Mouse (Mus musculus) ovary, postnatal 36 days (tissue): ENCODE results near the gene Arid3a.

Experiments used
- DNase-seq: peaks from one replicate; pipeline ENCODE4 v3.0.0; 2022; ENCODE audit warnings: low spot score, mixed read lengths

Arid3a gene

DNA sequence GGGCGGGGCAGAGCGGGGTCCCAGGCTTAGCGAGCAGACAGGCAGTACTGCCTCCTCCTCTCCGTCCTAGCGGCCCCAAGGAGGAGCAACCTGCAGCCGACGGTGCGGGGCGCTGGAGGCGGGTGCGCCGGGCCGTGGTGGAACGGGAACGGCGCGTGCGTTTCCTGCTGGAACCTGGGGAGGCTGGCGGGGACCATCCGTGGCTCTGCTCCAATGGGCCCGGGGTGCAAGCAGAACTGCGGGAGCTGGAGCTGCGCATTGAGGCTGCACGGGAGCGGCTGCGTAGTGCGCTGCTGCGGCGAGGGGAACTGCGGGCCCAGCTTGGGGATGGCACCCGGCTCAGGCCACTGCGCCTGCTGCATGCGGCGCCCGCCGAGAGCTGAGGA, 49.9 kb downstream of the Arid3a start:
- no peak for DNase-seq

DNA sequence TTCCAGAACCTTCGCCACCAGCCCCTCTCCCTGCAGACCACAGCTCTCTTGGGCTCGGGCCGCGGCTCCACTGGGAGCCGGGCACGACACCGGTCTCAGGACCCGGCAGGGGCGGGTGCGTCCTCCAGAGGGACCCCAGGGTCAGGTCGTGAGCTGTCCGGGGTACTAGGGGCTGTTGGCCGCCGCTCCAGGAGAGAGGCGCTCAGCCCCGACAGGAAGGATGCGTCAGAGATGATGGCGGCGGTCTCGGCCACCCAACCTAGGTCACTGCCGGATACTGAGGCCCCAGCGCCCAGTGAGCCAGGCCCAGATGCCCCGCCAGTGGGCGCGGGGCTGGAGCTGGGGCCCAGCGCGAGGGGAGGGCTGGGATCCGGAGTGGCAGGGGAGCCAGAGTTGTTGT, 50.5 kb downstream of the Arid3a start:
- DNase-seq, result no peak

DNA sequence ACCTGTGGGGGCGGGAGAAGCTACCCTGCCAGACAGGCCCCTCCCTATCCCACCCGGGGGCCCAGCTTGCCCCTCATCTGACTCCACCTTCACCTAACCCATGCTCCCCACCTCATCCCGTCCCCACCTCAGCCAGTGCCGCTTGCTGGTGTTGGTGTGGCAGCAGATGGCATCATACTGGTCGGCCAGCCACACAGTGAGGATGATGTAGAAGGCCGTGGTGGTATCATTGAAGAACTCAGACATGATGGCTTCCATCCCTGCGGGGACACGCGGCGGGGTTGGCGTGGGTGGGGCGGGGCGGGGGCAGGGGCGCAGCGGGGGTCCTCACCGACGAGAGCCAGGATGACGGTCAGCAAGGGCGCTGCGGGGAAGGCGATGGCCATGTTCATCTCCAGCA, 51.2 kb downstream of the Arid3a start:
- DNase-seq, result no peak

DNA sequence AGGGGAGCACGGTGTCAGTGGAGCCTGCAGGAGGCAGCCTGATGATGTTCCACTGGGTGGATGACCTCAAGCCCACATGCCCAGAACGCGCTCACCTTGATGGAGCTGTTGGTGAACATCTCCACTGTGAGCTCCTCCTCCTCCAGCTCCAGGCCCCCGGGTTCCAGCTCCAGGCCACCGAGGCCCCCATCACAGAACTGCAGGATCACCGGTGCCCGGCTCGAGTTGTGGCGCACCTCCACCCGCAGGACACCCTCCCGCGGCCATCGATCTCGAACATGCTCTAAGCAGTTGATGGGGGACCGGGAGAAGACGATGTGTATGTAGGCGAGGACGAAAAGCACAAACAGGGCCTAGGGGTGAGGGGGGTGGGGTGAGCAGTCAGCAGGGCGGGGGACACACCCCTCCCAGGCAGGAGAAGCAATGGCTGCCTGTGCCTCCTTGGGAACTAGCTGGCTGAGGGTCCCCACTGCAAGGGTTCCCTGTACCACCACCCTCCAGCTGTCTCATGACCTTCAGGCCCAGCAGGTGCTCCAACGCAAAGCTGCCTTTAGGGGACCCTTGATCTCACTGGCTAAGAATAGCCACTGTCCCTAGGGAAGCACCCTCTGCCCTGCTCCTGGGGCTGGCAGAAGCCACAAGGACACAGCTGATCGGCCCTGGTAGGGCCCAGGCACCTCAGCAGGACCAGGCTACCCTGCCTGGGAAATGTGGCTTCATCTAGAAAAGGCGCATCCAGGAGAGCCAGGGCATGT, 52.7 kb downstream of the Arid3a start:
- no peak for DNase-seq

DNA sequence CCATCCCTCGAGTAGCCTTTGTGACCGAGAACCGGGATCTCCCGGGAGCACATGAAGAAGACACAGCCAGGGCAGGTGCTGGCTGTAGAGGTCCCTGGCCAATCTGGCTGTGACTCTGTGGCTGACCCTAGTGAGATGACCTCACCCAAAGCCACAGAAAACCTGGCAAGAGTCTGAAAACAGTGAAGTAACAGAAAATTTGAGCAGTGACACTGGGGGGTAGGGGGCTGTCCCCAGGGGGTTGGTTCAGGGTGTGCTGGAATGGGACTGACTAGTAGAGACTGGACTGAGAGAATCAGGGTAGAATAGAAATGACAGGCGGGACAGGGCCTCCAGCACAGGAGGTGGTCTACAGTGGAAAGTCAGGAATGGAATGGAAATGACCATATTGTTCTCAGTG, 56.4 kb downstream of the Arid3a start:
- DNase-seq, result no peak

DNA sequence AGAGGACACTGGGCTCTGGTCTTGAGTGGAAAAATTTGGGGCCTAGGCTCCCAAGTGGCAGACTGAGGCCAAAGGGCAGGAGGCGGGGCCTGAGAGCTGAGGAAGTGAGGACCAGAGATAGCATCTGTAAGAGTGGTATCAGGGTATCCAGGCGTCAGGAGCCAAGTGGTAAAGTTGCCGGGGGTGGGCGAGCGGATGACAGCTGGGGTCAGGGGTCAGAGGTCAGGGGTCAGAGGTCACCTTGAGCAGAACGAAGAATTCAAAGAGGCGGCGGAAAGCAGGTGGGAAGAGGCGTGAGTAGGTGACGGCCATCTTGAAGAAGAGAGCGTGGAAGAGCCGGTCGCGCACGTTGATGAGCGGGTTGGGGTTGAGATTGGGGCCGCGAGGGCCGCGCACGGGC, 56.8 kb downstream of the Arid3a start:
- peak; percentile 60 for DNase-seq

DNA sequence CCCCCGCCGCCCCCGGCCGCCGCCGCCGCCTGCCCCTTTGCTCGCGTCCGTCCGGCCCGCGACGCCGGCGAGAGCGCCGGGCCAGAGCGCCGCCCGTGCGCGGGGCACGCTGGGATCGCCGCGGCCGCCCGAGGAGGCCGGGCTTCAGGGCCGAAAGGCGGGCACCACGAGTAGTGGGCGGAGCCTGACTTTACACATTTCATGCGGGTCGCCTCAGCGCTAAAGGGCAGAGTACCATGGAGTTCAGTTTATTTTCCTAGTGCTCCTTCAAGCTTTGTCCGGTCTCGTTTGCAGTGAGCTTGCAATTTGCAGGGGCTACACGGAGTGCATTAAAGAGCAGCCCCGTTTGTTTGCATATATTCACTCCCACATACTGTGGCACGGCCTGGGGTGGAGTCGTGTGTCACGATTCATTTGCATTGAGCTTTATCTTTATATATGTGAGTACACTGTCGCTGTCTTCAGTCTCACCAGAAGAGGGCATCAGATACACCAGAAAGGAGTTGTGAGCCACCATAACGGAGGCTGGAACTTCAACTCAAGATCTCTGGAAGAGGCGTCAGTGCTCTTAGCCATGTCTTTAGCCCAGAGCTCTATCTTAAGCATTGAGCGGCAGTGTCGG, 57.5 kb downstream of the Arid3a start, which contains the start of gene Tmem259:
TSS of gene Tmem259 (minus strand) at position 136 of the 622 bp plus-strand sequence.
- peak; percentile 88 for DNase-seq

DNA sequence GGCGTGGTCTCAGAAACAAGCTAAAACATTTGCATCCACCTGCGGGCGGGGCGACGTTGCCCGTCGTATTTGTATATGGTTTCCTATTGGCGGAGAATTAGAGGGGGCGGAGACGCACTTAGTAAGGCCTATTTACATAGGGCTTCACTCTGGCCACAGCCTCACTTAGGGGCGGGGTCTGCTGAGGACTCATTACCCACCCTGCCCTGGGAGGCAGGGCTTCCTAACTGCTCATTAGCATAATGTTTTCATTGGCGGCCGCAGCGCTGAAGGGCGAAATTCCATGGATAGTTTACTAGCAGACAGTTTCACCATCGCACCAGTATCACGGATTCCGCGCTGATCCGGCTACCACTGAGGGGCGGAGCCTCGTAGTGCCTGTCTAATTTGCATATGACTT, 58.0 kb downstream of the Arid3a start:
- peak; percentile 89 for DNase-seq

DNA sequence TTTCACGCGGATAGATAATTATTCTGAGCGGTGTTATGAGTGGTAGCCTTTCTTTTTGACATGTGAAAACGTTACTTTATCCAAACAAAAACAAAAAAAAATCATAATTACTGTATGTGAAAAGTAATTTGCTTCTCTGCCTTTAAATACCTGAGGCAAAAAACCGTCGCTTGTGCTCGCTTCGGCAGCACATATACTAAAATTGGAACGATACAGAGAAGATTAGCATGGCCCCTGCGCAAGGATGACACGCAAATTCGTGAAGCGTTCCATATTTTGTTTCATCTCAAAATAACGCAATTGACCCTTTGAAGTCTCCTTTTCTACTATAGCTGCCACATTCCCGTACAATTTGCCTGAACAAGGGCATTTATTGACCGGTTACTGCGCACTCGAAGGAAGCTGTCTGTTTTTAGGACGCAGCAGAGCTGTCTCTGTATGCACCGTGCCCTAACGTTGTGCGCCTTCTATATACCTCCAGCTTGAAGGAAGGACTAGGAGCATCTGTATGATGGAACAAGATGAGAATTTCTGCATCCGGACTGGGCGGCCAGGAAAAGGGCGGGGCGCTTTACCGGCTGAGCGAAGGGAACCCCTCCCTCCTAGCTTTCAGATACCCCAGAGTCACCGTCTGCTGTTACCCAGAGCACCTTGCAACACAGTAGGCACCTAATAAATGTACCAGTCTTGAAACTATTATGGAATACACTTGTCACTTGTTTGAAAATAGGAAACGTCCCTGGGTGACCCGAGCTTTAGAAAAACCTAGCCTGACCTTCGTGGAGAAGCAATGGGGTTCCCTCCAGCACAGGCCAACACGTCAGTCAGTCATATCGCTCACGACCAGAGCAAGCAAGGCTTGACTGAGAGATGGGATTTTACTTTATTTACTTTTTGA, 58.7 kb downstream of the Arid3a start:
- DNase-seq, result no peak

DNA sequence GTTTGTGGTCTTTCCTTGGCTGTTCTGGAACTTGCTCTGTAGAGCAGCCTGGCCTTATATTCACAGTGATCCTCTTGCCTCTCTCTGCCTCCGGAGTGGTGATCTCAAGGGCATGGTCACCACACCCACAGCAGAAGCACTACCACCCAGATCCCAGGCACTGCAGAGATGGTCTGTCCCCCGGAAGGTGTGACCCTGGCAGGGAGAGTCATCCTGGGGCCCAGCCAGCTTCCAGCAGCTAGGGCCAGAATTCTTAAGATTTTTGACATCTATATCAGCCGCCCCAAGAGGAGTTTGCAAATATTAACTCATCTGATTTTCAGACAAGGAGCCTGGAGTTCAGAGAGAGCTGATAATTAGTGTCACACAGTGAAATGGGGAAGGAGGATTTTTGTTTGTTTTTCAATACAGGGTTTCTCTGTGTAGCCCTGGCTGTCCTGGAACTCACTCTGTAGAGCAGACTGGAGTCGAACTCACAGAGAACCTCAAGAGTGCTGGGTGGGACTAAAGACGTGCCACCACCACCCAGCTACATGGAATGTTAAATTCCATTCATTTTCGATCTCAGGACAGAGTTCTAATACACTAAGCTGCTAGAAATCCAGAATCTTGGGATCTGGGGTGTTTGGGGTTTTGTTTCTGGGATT, 59.5 kb downstream of the Arid3a start:
- no peak for DNase-seq

DNA sequence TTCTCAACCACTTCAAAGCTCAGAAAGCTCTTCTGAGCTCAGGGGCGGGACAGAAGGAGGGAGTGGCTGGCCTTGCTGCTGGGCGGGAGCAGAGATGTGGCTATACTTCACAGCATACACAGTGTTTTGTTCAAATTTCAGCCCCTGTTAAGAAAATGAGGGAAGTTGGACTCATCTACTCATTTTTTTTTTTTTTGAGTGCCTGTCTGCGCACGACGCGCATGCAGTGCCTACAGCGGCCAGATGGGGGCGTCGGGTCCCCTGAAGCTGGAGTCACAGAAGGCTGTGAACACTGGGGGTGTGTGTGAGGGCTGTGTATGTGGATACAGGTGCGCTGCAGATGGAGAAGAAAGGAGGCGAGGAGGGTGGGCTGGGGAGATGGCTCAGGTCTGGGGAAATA, 60.1 kb downstream of the Arid3a start:
- DNase-seq, result peak; percentile 80

DNA sequence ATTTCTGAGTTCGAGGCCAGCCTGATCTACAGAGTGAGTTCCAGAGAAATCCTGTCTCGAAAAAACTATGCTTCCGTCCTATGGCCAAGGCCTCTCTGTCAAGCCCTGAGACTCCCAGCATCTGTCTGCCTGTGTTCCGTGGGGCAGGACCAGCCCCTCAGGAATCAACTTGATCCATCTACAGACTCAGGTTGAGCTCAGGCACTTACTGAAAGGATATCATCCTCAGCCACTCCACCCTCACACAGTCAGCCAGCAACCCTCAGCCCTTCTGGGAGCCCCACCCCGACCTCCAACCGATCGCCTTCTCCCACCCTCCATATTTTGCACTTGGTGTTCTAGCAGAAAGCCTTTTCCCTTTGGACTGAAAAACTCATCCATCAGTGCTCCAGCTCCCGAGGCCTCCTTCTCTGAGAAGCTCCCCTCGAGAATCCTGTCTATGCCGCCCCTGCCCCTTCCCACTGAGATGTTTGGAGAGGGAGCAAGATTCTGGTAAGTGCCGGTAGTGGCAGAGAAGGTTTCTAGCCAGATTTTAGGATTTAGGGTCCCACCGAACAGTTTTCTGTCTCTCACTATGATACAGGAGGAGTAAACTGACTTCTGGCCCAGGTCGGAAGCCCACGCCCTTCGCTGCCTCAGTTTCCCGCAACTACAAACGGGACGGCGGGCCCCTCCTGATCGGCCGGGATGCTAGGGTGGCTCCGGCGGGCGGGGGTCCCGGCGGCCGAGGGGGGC, 61.1 kb downstream of the Arid3a start:
- DNase-seq, result no peak

DNA sequence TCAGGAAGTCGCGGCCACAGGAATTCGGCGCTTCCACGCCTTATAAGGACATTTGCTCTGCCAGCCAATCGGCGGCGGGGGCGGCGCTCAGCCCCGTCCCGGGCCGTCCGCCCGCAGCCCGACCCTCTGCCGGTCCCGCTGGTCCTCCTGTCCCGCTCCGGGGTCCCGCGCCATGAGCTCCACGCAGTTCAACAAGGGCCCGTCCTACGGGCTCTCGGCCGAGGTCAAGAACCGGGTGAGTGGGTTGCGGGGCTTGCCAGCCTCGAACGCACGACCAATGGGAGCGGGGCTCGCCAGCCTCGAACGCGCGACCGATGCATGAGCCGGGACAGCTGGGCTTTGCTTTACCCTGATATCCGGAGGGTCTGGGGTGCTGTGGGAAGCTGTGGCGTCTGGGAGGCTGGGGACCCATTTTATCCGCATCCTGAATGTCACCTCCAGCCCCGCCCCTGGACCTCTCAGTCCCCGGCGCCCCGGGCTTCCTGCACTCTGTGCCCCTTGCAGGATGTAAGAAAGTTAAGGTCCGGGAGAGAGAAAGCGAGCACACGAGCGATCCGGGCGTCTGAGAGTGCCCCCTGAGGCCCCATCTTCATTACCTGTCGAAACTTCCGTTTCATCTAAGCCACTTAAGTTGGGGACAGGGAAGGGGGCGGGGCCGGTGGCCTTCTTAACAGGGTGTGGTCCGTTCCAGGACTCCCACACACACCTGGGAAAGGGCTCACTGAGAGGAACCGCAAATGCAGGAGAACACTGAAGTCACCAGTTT, 61.8 kb downstream of the Arid3a start, which contains the start of gene Cnn2:
TSS of gene Cnn2 (plus strand) at position 79 of the 766 bp plus-strand sequence.
- DNase-seq, result peak; percentile 63

DNA sequence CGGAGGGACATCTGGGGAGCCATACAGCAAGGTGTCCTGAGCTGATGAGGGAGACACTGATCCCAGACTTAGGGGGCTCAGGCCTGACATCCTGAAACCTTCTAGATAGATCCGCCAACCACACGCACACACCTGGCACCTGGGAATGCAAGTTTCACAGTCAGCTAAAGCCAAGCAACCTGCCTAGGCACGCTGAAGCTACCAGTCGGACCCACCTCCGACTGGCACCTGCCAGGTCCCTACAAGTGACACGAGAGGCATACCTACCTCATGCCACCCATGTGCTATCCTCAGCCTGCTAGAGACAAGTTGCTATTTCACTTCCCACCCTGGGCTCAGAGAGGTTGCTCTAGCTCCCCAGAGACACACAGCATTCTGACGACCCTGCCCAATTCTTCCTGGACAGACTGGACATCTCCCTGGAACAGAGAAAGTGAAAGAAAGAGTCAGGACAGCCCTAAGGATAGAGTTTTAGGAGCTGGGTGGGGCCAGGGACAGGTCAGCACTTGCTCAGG, 62.5 kb downstream of the Arid3a start:
- DNase-seq, result no peak

DNA sequence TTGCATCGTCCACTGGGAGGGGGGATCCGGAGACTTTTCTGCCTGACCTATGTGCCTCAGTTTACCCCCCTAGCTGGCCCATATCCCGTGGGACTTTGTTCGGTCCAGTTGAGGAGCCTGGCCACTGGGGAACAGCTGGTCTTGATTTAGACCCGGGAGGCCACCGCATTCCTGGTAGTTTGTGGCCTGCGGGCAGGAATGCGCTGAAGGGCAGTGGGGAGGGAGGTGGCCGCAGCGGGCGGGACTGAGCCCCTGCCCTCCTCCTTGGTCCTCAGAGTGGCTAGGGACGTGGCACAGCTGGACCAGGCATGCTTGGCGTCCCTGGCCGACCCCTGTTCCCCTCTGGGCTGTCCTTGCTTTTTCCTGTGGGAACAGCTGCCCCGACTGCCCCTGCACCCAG, 63.0 kb downstream of the Arid3a start:
- DNase-seq, result no peak

DNA sequence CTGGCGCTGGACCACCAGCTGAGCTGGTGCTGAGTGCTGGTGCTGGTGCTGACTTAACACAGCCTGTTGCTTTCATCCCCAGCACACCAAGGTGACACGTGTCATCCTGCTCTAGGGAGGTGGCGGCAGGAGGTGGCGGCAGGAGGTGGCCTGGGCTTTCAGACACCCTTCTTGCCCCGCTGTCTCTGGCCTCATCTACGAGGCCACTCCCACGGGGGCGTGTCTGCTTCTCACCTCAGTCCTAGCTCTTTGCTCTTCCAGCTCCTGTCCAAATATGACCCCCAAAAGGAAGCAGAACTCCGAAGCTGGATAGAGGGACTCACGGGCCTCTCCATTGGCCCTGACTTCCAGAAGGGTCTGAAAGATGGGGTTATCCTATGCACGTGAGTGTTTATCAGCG, 64.3 kb downstream of the Arid3a start:
- no peak for DNase-seq

DNA sequence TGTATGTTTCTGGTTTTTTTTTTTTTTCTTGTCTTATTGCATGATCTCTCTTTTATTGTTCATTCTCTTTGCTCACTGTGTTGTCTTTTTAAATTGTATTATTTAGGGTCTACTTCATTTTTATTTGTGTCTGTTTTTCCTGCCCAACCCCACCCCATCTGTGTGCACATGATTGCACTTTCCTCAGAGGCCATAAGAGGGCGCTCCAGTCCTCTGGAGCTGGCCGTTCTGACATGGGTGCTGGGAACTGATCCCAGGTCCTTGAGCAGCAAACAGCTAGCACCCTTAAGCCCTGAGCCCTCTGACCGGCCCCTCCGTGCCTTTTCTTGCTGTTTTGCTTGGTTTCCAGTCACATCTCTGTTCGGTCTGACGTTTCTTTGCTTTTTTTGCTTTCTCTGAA, 64.7 kb downstream of the Arid3a start:
- DNase-seq, result no peak

DNA sequence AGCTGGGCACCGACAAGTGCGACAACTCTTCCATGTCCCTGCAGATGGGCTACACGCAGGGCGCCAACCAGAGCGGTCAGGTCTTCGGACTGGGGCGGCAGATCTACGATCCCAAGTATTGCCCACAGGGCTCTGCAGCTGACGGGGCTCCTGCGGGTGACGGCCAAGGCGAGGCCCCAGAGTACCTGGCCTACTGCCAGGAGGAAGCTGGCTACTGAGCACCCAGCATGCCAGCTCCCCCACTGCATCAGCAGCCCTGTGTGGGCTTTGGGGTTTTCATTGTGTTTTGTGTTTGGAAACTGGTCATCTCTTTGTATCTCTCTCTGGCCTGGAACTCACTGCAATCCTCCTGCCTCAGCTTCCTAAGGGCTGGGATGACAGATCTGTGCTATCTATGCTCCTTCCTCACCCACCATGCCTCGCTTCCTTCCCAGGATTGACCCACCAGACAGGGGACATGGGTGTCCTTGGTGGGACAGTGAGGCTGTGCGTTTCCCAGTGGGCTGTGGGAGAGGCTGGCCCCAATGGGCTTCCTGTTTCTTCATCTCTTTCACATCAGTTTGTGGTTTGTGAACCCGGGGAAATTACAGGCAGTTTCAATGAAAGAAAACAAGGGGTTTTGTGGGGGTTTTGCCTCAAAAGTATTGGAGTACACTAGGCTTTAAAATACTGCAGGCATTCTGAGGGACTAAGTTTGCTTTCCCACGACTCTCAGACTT, 67.7 kb downstream of the Arid3a start:
- DNase-seq, result no peak

DNA sequence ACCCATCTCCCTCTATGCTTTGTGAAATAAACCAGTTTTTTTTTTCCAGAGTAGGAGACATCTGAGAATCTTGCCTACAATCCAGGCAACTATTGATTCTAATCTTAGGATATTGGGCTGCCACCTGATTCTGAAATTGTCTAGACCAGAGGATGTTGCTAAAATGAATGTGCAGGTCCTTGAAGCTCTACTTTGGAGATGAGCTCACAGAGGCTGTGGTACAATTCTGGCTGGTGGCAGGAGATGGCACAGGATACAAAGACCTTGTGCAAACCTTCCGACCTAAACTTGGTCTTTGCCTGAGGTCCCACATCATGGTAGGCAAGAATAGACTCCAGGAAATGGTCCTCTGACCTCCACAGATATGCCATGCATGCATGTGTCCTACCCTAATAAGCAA, 68.8 kb downstream of the Arid3a start:
- DNase-seq, result no peak
